Mouse (Mus musculus): ENCODE measurements at regions not wholly inside any gene's neighbourhood (a gene's known extent, or its start where the extent isn't known, plus 50 kb on each side); places are given as distances from the start of the nearest gene placed in this dataset.

DNA sequence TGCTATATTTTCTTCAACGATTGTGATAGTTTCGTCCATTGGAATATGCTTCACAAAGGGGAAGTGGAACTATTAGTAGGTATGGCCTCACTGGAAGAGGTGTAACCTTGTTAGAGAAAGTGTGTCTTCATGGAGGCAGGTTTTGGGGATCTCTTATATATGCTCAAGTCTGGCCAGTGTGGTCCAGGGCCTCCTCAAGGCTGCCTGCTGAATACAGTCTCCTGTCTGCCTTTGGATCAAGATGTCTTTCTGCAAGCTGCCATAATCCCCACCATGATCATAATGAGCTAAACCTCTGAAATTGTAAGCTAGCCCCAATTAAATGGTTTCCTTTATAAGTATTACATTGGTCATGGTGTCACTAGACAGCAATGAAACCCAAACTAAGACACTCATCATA, 384.3 kb downstream of the Btbd3 start:
- DNase-seq (ENCODE audit: extremely low spot score, low read depth, low spot score) = no peak

DNA sequence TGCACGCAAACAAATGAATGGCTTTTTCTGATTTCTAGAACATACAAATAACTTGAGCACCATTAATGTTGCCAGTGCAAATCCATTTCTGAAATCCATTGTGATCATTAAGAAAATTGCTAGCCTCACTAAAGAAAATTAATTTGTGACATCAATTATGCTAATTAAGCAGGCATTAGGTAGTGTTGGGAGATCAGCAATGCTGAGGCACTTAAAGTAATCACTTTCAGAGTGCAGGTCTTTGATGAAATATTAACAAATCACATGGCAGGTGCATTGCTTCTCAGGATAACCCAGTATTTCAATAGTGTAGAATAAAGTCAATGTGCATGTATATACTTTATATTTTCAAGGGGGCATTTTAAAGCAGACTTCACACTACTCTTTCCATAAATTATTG, 385.0 kb downstream of the Btbd3 start:
- no peak for DNase-seq (ENCODE audit: extremely low spot score, low read depth, low spot score)

DNA sequence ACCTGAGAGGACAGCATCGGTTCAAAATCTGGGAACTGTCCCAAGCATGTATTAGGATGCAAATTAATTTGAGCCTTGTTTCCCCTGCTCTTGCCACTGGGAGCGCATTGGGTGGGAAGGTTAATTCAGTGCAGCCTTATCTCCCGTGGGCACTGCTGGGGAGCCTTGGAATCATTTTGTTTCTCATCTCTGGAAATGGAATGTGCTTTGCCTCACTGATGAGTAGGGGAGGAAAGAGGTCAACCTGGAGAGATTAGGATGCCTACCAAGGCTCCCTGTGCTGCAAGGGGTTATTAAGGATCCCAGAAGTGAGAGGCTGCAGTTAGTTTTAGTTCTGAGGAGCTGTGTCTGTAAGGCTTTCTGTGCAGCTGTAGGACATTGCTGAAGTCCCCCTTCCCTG, 392.3 kb downstream of the Btbd3 start:
- no peak for DNase-seq (ENCODE audit: extremely low spot score, low read depth, low spot score)

DNA sequence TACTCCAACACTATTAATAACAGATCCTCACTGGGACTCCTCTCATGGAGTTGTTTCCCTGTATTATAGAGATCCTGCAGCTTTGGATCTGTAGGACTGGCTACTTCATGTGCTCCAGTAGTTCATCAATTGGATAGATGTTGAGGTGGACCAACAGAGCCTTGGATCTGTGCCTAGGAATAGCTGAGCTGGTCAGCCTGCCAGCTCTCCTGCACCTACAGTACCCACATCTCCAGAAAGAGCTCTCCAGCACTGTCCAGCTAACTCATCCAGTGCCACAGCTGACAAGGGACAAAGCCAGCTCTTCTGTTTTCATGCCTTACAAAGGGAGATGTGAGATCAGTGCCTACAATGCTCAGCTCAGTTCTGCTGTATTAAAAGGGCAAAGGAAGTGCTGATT, 403.0 kb downstream of the Btbd3 start:
- no peak for DNase-seq (ENCODE audit: extremely low spot score, low read depth, low spot score)

DNA sequence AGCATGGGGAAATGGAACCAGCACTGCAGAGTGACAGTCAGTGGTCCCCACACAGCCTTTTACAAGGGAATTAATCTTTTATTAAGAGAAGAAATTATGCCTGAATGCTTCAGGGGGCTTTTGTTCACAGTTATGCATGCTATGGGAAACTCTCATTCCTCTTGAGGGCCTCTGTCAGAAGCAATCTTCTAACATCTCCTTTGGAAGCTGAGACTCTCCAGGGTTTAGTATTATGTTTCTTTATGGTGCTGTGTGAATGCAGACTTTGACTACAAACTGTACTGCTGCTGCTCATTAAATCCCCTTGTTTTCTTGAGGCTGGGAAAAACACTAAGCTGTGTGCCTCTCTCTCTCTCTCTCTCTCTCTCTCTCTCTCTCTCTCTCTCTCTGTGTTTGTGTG, 413.9 kb downstream of the Btbd3 start:
- DNase-seq (ENCODE audit: extremely low spot score, low read depth, low spot score) = no peak

DNA sequence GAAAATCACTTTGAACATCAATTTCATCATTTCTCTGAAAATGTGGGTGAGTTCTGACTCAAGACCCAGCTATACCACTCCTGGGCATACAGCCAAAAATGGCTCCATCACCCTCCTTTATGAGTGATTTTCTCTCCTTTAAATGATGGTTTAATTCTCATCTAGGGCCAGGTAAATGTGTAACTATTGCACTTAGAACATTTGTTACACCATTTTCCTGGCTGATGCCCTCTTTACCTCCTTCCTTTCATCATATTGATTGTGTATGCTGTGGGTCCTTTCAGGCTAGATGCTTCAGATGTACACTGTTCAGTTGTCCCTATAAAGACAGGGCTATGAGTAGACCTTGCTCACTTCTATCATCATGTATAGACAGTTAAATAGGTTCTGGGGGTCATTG, 418.4 kb downstream of the Btbd3 start:
- DNase-seq (ENCODE audit: extremely low spot score, low read depth, low spot score) = no peak

DNA sequence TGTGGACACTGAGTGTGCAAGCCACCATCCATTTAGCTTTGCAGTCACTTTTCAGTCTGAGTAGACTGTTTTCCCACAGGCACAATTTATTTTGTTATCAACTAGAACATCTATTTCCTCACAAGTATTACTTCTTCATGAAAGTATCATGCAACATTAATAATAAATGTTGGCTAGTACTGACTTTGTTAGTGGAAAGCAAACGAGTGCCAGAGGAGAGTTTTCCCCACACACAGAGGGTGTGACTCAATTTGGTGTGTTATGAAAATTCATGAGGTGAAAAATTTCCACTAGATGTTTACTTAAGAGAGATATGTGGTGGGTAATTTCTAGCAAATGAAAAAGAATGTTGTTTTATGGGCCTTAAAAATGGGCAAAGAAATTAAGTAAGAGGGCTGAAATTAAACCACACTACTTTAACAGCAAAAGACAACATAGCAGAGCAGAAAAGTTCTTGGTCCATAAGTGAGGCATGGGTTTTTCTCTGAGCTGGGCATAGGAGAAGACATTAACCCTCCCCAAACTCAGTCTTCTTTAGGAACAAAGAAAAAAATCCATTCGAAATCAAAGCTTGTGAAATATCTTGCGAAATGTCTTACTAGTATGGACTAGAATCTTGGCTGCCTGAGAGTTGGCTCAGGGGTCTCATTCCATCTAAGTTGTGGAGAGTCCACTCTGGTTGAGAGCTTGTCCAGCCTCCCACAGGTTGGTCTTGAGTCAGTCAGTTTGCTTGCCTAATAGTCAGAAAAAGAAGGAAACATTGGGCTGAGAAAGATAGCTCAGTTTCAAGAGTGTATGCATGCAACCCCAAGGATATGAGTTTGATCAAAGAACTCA, 419.1 kb downstream of the Btbd3 start:
- DNase-seq (ENCODE audit: extremely low spot score, low read depth, low spot score) = no peak

DNA sequence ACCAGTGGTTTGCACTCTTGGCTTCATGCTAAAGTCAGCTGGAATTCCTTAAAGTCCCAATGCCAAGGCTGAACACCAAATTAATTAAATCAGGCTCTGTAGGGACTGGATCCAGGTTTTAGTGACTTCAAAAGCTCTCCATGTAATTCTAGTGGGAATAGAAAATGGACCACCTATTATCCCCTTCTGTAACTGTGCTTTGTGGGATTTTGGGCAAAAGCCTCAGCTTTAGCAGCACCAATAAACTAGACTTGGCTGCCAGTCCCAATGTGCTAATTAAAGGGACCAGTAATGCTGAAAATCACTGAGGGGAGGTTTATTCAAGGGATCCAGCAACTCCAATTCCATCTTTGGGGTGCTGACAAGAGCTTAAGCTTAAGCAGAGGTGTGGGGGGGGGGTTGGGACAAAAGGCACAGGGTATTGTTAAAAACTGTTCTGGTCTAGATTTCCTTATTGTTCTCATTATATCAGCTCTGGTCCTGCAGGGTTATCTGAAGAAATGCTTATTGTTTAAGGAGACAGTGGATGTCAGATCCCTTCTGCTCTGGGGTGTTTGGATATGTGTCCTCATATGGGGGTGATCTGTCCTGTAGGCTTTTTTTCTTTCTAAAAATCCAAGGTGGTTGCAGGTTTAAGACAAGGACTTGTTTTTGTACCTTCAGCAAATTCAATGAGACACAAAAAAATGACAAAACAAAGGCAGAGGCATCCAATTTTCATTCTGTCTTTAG, 431.9 kb downstream of the Btbd3 start:
- no peak for DNase-seq (ENCODE audit: extremely low spot score, low read depth, low spot score)

DNA sequence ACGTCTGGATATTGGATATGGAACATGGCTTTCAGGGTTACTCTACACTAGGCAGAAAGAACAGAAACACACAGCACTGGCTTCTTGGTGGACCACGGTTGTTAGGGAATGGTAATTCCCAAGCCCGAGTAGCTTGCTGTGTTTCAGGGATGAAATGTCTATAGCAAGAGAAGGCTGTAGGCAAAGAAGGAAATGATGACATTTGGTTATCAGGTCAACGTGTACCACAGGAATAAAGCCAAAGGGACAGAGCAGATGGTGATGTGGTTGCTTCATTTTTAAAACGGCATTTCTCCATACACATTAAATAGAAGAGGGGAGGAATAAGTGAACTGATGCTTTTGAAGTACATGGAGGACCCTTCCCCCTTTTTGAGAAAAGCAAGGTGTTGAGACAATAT, 433.1 kb downstream of the Btbd3 start:
- no peak for DNase-seq (ENCODE audit: extremely low spot score, low read depth, low spot score)

DNA sequence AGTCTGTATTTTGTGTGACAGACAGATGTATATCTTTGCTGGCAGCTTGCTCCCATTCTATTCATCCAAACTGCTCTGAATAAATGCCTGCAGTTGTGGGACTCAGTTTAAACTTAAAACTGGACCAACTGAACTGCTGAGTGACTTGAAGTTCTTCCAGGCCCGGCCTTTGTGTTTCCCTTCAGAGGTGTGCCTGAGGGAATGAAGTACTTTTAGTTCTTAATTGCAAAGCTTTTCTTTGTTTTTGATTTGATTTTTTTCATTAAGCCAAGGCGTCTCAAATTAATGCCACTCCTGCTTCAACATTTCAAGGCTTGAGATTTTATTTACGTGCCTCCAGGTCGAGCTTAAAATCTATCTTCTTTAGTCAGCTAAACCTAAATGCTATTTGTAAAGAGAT, 446.4 kb downstream of the Btbd3 start:
- DNase-seq (ENCODE audit: extremely low spot score, low read depth, low spot score) = no peak

DNA sequence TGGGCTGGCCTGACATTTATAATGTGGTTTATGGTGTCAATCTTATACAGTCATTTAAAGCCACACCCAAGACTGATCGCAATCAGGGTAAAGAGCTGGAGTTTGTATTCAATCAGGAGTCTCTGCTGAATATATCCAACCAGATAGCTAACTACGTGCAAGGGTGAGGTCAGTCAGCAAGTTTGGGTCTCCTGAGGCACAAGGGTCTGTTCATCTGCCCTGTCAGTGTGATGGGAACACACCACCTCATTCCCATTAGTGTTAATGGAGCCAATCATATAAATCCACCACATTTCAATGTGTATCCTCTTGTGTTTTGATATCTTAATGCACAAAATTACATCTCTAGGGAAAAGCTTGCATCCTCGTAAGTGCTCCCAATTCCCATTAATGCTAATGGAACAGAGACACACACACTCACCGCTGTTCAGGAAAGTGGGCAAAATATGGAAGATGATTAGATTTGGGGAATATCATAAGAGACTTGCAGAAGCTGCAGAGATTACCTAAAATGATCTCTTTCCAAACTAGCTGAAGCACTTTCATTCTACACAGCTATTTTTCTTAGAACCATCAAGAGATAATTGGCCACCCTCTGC, 447.7 kb downstream of the Btbd3 start:
- DNase-seq (ENCODE audit: extremely low spot score, low read depth, low spot score) = no peak

DNA sequence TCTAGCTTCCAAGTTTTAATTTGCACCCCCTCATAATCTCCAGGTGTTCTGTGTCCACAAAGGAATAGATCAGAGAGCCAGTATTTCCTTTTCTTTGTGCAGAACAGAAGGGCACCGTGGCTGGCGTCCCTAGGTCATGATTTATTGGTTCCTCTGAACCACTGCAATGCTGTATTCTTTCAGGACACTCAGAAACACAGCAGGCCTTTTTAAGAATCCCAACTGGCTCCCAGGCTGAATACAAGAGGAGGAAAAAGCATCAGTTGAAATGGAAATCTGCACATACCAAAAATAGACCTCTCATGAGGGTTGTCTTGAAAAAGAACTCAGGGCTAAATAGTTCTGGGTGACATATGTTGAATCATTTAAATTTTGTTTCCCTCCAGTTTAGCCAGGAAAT, 452.4 kb downstream of the Btbd3 start:
- no peak for DNase-seq (ENCODE audit: extremely low spot score, low read depth, low spot score)

DNA sequence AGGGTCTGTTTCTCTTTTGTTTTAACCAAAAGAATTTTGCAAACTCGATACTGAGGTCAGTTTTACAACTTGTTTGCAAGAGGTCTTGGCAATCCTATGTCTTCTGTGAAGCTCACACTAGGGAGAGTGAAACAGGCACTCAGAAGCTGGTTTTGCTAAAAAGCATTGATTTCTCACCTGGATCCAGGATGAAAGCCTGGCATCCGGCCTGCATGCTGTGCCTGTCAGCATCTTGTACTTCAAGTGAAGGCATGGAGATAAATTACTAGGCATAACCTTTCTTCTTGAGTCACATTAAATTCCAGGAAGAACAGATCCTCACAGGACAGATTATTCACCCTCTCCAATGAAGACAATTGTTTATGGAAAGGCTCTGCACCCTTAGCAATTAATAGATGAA, 477.5 kb downstream of the Btbd3 start:
- no peak for DNase-seq (ENCODE audit: extremely low spot score, low read depth, low spot score)

DNA sequence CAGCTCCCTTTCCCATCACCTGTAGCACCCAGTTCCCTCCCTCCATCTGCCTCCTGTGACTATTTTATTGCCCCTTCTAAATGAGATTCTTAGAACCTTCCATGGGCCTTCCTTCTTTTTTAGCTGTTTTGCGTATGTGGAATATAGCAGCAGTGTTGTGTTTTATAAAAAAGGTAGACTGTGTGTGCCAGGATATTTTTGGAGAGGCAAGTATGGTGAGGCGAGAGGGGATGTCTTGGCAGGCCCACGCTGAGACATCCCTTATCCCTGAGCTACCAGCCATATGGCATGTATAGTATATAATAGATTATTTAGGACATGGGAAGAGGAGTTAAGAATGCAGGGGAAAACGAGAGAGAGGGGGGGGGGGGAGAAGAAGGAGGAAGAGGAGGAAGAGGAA, 488.4 kb downstream of the Btbd3 start:
- DNase-seq (ENCODE audit: extremely low spot score, low read depth, low spot score) = no peak

DNA sequence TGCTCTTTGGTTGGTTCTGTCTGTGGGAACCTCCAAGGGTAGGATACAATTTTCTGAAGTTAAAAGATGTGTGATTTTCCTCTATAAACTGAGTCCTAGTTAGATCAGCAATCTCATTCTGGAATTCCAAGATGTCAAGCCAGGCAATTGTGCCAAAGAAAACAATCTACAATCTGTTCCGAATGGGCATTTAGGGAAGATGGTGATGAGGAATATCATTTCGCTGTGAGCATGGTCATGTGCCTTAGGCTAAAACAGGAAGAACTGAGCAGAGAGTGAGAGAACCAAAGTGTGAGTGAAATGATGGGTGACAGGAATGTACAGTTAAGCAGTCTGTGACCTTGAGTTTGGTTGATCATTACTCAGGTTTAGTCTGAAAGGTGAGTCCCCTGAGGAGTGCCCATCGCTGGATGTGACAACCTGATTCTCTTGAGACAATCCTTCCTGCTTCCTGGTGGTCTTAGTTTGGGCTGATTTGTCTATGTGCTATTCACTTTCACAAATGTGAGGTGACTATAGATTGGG, 504.1 kb downstream of the Btbd3 start:
- no peak for DNase-seq (ENCODE audit: extremely low spot score, low read depth, low spot score)

DNA sequence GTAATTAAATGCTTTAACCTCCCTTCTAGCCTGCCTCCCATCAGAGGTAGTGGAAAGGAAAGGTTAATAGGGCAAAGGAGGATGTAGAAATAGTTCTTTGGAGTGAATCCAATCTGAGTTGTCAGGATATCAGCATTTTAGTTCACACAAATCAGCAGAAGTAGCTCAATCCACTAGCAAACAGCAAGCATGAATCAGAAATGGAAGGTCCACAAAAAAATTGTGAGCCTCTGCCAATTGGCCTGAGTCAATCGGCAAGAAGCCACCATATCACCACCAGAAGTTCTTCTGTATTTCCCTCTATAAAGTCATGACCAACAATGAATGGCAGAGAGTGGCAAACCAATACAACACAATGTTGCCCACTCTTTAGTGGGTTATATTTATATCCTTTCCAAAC, 505.0 kb downstream of the Btbd3 start:
- no peak for DNase-seq (ENCODE audit: extremely low spot score, low read depth, low spot score)

DNA sequence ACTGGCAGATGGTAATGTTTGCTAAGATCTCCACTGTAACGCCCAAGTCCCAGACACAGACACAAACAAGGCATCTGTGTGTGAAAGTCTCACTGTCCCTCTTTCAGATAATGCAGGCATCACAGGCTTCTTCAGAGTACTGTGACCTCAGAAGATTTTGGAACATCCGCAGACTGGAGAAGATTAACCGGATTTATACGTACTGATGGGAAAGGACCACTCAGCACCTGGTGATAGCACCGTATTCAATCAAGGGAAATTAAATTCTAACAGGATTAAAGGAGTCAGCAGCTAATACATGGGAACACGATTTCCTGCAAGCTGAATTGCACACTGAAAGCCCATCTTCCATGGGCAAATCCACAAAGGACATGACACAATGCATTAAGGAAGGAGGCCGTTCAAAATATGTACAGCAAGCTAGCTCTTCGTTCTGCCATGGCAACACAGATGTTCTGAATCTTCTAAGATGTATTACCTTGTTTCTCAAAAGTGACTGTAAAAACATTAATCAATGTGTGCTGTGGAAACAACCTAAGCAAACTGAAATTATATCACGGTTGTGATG, 510.0 kb downstream of the Btbd3 start:
- DNase-seq (ENCODE audit: extremely low spot score, low read depth, low spot score) = no peak

DNA sequence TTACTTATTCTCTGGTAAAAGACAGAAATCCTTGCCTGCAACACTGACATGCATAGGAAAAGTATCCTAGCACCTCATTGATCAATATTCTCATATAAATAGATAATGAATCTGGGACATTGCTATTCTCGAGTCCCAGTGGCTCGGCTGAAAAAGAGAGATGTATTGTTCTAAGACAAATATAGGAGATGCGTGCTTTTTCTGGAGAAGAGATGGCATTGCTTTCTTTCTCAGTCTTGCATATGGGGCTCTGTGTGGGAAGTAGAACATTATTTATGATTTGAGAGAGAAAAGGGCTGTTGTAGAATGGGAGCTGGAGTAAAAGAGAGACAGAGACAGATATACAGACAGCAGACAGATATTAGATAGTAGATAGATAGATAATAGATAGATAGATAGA, 527.4 kb downstream of the Btbd3 start:
- DNase-seq (ENCODE audit: extremely low spot score, low read depth, low spot score) = no peak

DNA sequence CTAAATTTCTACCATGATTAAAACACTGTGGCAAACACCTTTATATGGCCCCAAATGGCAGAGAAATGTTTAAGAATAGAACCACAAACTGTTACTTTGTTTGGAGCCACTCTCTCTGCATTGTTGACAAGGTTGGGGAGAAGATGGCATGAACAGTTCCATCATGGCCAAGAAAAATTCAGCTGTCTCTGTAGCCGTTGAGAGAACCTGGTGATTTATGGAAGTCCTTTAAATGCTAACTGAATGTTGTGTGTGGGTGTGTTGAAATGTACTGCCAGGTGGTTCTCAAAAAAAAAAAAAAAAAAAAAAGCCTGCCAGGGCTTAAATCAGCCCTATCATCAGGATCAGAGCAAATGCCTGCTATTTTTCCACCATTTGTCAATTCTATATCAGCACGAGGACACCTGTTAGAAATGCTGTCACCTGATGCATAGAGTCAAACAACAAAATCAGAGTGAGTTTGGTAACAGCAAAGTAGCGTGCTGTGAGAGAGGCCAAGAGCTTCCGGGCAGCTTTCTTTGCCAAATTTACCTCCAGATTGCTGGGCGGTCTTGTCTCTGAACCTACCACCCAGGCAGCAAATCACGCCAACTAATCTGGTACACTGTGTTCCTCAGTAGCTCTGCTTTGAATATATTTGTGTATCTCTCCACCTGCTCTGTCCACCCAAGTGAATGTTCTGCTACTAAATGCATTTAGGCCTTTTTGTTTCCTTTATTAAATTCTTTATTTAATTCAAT, 536.5 kb downstream of the Btbd3 start:
- no peak for DNase-seq (ENCODE audit: extremely low spot score, low read depth, low spot score)

DNA sequence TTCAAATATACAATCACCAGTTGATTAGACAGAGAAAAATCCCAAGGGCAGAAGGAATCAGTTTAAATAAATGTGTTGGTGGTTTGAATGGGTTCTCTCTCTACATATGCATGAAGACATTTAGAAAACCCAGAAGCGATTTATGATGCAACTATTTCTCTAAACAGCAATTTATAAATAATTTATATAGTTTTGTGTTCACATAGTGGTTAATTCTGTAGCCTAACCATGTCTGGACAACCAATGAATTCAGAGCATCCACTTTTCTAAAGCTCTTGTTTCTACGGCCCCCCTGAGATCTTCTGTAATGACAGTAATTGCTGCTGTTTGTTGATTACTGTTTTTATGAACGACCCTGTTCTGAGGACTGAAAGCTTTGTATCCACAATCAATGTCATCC, 549.8 kb downstream of the Btbd3 start:
- DNase-seq (ENCODE audit: extremely low spot score, low read depth, low spot score) = no peak

DNA sequence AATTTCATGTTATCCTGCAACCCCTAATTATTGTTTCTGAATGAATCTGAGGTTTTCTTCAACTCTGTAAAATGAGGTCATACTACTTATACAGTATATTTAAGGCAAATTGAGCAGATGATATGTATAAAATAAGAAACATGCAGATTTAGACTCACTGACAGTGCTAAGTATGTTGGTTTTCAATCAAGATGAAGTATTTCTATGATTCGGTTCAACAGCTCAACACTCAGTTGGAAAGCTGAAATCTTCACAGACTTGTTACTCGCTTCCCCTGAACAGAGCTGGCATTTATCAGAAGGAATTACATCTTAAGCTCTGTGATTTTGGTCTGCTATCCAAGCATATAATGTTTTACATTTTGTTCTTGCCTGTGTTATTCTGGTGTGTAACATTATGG, 553.4 kb downstream of the Btbd3 start:
- no peak for DNase-seq (ENCODE audit: extremely low spot score, low read depth, low spot score)
